Mouse (Mus musculus) embryo, embryonic 9.5 days (tissue): ENCODE measurements around the gene Defa20.
"Not testable (repeated sequence)": the region's sequence is repeated elsewhere in the genome, so short reads cannot be mapped to it uniquely, and the experiment has no call there.

ENCODE experiments used
- DNase-seq: peaks from one replicate; pipeline ENCODE4 v3.0.0-alpha.2; 2017; ENCODE audit errors: extremely low spot score

Defa20 gene

GRCm38 (mm10) chr8:21508958-21509357 is at the start of gene Defa20:
Gene Defa20, plus strand, starts transcription at chr8:21509258.
- not testable (repeated sequence) for DNase-seq

- DNase-seq, result not testable (repeated sequence)
Measured at GRCm38 (mm10) chr8:21528732-21529131, 19.7 kb downstream of the Defa20 start, which contains the start of gene Defa32. Gene Defa32, plus strand, starts transcription at chr8:21529032.
